Mouse (Mus musculus): Measurements from ENCODE around the gene Prrg2.

GRCm38 (mm10) chr7:45045741-45046140, 16.7 kb downstream of the Prrg2 start:
- TF ChIP-seq CTCF (IDR thresholded peaks at IDR 0.05; ENCODE audit: low read depth) (no peak), EP300 (IDR thresholded peaks at IDR 0.05; ENCODE audit: low read depth) (no peak)

All from liver, postnatal 0 days (tissue).